Mouse (Mus musculus) limb, embryonic 11.5 days (tissue): Measurements from ENCODE around the gene Sec22b. TPM values are rescaled to one million over a fixed set of nuclear protein-coding genes. Genes with fewer than 3 reads are reported as not detected.

Source experiments
- ATAC-seq: fragments of 200-750 bp; cut with Nextera tagmentation; 2 replicates; pipeline ENCODE4 v1.8.0; 2017; ENCODE audit warnings: low read depth; ENCODE audit not compliant: insufficient number of reproducible peaks, low FRiP score, low TSS enrichment
- DNase-seq: peaks from one replicate; pipeline ENCODE4 v3.0.0-alpha.2; 2015; ENCODE audit warnings: low spot score
- H3K27ac ChIP-seq: fragments of 300-500 bp; sonication (generic); replicated peaks from 2 replicates; pipeline ENCODE4 v1.5.1; 2014; ENCODE audit warnings: low read depth, mild to moderate bottlenecking, low read length
- H3K27me3 ChIP-seq: fragments of 300-500 bp; sonication (generic); 2 replicates; pipeline ENCODE4 v1.6.1; 2014; ENCODE audit warnings: mild to moderate bottlenecking, low read length, mixed read lengths; ENCODE audit not compliant: control insufficient read depth, insufficient read depth
- H3K36me3 ChIP-seq: fragments of 300-500 bp; sonication (generic); 2 replicates; pipeline ENCODE4 v1.6.1; 2014; ENCODE audit warnings: mild to moderate bottlenecking, low read length, moderate library complexity, mixed read lengths; ENCODE audit not compliant: control insufficient read depth, insufficient read depth
- H3K4me1 ChIP-seq: fragments of 300-500 bp; sonication (generic); 2 replicates; pipeline ENCODE4 v1.6.1; 2014; ENCODE audit warnings: low read length, mixed read lengths; ENCODE audit not compliant: control insufficient read depth, insufficient read depth
- H3K4me2 ChIP-seq: fragments of 300-500 bp; sonication (generic); 2 replicates; pipeline ENCODE4 v1.6.1; 2014; ENCODE audit warnings: low read depth, mild to moderate bottlenecking, moderate library complexity; ENCODE audit not compliant: severe bottlenecking
- H3K4me3 ChIP-seq: fragments of 300-500 bp; sonication (generic); 2 replicates; pipeline ENCODE4 v1.5.1; 2014; ENCODE audit warnings: low read depth, low read length
- H3K9ac ChIP-seq: fragments of 300-500 bp; sonication (generic); 2 replicates; pipeline ENCODE4 v1.6.1; 2014; ENCODE audit warnings: mild to moderate bottlenecking, low read length
- H3K9me3 ChIP-seq: fragments of 300-500 bp; sonication (generic); 2 replicates; pipeline ENCODE4 v1.6.1; 2016; ENCODE audit warnings: low read length; ENCODE audit not compliant: control insufficient read depth
- WGBS: fragments of 180-500 bp; shearing (Covaris S2); extraction: QIAGEN DNeasy Blood & Tissue Kit; methylation state at CpG from one replicate; pipeline ENCODE4 v1.1.7; 2014; 5-methylcytosine and 5-hydroxymethylcytosine counted together
- polyA plus RNA-seq: library from polyadenylated mRNA; unstranded; fragments of >200 nt; fragmentation: Nextera tagmentation; extraction: Ambion mirVana; gene quantifications from 2 replicates; pipeline ENCODE4 v1.2.1, GENCODE M21; 2014

Sec22b gene
- polyA plus RNA-seq, 1 experiment from 2014 or later = 153 TPM

DNA sequence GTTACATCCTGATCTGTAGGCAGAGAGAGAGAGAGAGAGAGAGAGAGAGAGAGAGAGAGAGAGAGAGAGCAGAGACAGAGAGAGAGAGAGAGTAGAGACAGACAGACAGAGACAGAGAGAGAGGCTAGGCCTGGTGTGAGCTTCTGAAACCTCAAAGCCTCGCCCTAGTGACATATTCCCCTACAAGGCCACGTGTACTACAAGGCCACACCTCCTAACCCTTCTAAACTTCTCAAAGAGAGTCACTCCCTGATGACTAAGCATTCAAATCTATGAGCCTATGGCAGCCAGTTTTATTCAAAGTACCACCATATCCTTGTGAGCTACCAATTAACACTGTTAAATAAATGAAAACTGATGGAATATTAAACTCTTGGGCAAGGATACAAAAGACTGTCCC is 66.6 kb downstream of the Sec22b start:
- Histone ChIP-seq H3K4me2 (no peak overlapping the region), H3K9ac (no peak overlapping the region), H3K27ac (no peak overlapping the region), H3K9me3 (no peaks in the 10 kb centered on the region), H3K36me3 (no peaks in the 10 kb centered on the region), H3K4me1 (peaks cover 11% of the 10 kb centered on the region), H3K4me3 (no peak overlapping the region), H3K27me3 (no peaks in the 10 kb centered on the region)
- 75% methylated on average over 2 of the region's 2 CpGs for WGBS
- DNase-seq = no peak
- ATAC-seq = no peak

DNA sequence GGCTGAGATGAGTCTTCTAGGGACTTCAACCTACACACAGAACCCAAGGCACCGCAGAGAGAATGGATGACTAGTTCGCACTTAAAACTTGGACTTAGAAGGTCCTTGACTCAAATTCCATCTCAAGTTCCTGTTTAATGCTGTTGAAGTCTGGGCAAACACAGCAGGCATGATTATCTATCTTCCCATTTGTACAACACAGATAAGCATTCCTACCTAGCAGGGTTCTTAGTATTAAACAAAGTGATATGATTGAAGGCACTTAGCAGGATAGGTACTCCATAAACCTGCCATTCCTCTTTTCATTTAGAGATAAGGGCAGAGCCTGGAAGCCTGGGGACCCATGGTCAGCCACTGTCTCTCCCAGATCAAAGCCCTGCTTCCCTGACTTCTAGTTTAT is 67.2 kb downstream of the Sec22b start:
- 76% methylated on average over 2 of the region's 2 CpGs for WGBS
- DNase-seq (no peak), ATAC-seq (no peak)
- H3K9ac ChIP-seq = no peak overlapping the region
- no peak overlapping the region for H3K4me2 ChIP-seq
- H3K36me3 ChIP-seq = no peaks in the 10 kb centered on the region
- no peak overlapping the region for H3K27ac ChIP-seq
- H3K4me1 ChIP-seq = peaks cover 11% of the 10 kb centered on the region
- H3K9me3 ChIP-seq = no peaks in the 10 kb centered on the region
- no peak overlapping the region for H3K4me3 ChIP-seq
- no peaks in the 10 kb centered on the region for H3K27me3 ChIP-seq

GRCm38 (mm10) chr3:97969019-97969418 is 68.0 kb downstream of the Sec22b start:
- DNase-seq = no peak
- Histone ChIP-seq H3K9ac (no peak overlapping the region), H3K27ac (no peak overlapping the region), H3K36me3 (no peaks in the 10 kb centered on the region), H3K4me3 (no peak overlapping the region), H3K27me3 (no peaks in the 10 kb centered on the region), H3K4me1 (peaks cover 11% of the 10 kb centered on the region), H3K9me3 (no peaks in the 10 kb centered on the region), H3K4me2 (no peak overlapping the region)
- WGBS = 71% methylated on average over 1 of the region's 1 CpGs
- ATAC-seq = no peak

GRCm38 (mm10) chr3:97971117-97971516 is 70.1 kb downstream of the Sec22b start:
- Histone ChIP-seq H3K27ac (no peak overlapping the region), H3K4me3 (no peak overlapping the region), H3K9ac (no peak overlapping the region), H3K9me3 (no peaks in the 10 kb centered on the region), H3K4me2 (no peak overlapping the region), H3K4me1 (peaks cover 5% of the 10 kb centered on the region), H3K27me3 (no peaks in the 10 kb centered on the region), H3K36me3 (no peaks in the 10 kb centered on the region)
- ATAC-seq (no peak), DNase-seq (no peak)
- WGBS = 13% methylated on average over 7 of the region's 7 CpGs

DNA sequence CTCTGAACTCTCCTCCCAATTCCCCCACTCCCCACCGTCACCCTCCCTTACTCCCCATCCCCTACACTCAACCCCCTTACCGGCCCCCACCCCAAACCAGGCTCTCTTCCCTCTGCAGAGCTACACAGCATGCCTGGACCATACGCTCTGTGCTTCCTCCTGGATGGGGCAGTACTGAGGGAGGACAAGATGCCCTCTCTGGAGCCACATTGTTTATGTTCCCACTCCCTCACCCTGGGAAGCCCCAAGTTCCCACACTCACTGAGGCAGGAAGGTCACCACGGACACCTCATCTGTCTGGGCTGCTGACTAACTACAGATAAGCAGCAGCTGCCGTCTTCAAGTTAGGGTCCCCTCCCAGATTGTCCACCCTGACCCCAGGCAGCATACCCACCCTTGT is 71.2 kb downstream of the Sec22b start:
- no peak overlapping the region for H3K27ac ChIP-seq
- 35% methylated on average over 5 of the region's 5 CpGs for WGBS
- no peak overlapping the region for H3K4me3 ChIP-seq
- H3K36me3 ChIP-seq = no peaks in the 10 kb centered on the region
- DNase-seq (no peak), ATAC-seq (no peak)
- no peaks in the 10 kb centered on the region for H3K27me3 ChIP-seq
- H3K9ac ChIP-seq = no peak overlapping the region
- no peaks in the 10 kb centered on the region for H3K9me3 ChIP-seq
- H3K4me1 ChIP-seq = peaks cover 5% of the 10 kb centered on the region
- no peak overlapping the region for H3K4me2 ChIP-seq

DNA sequence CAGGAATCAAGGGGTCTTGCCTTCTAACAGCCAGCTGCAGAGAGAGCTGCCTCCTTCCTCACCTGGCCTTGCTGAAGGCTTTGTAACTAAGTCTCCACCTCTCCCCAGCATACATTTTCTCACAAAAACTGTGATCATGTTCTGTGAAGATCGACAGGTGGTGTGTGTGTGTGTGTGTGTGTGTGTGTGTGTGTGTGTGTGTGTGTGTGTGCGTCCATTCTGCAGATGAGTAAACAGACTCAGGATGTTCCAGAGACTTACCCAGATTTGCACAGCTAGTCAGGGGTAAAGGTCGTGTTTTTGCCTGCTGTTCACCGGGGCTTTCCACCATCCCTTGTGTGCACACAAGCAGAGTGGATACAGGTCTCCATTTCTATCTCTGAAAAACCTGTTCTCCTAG is 71.7 kb downstream of the Sec22b start:
- 83% methylated on average over 4 of the region's 4 CpGs for WGBS
- Histone ChIP-seq H3K27ac (no peak overlapping the region), H3K9ac (no peak overlapping the region), H3K4me1 (peaks cover 5% of the 10 kb centered on the region), H3K4me2 (no peak overlapping the region), H3K27me3 (no peaks in the 10 kb centered on the region), H3K36me3 (no peaks in the 10 kb centered on the region), H3K9me3 (no peaks in the 10 kb centered on the region), H3K4me3 (no peak overlapping the region)
- ATAC-seq (no peak), DNase-seq (no peak)

Other genes with a start within 250 kb of the Sec22b start
- 4.3 and 5.4 TPM in 2 replicates for gene Prkab2, start 243.0 kb upstream of the Sec22b start, polyA plus RNA-seq
- gene Gm17651, start 226.5 kb upstream of the Sec22b start, polyA plus RNA-seq = not detected in 2 replicates
- 23.3 and 29.2 TPM in 2 replicates for gene Pde4dip, start 12.5 kb upstream of the Sec22b start, polyA plus RNA-seq
- gene Notch2, start 112.3 kb downstream of the Sec22b start, polyA plus RNA-seq = 33.4 and 35.1 TPM in 2 replicates